Mouse (Mus musculus): ENCODE measurements around the gene Rpl10a. TPM values are rescaled to one million over a fixed set of nuclear protein-coding genes. Genes with fewer than 3 reads are reported as not detected.

Gene Rpl10a
- polyA plus RNA-seq, 1 experiment from 2014 or later, result 365 TPM

DNA sequence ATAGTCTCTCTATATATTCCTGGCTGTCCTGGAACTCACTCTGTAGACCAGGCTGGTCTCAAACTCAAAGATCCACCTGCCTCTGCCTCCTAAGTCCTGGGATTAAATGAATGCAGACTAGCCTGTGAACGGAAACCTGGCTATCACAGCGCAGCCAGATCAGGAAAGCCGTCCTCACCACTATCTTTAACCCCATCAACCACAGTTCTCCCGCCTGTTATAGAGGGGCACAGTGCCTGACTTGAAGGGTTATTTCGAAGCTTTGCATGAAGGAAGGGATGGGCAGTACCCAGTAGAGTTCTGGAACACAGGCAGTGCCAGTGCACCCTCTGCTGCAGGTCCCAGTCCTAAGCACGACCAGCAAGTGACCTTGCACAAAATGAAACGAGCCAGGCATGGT, 36.9 kb upstream of the Rpl10a start:
- H3K27me3 ChIP-seq (ENCODE audit: insufficient read depth, poor library complexity, severe bottlenecking), result no peaks in the 10 kb centered on the region
- 76% methylated on average over 7 of the region's 7 CpGs for WGBS
- DNase-seq (ENCODE audit: low spot score), result no peak
- no peak overlapping the region for H3K27ac ChIP-seq
- peaks cover 19% of the 10 kb centered on the region for H3K36me3 ChIP-seq
- H3K4me1 ChIP-seq, result peaks cover 52% of the 10 kb centered on the region
- H3K9me3 ChIP-seq, result no peaks in the 10 kb centered on the region
- H3K4me3 ChIP-seq, result no peak overlapping the region

- Histone ChIP-seq H3K27ac (no peak overlapping the region), H3K9me3 (no peaks in the 10 kb centered on the region), H3K4me1 (peaks cover 33% of the 10 kb centered on the region), H3K4me3 (no peak overlapping the region), H3K27me3 (ENCODE audit: insufficient read depth, poor library complexity, severe bottlenecking) (no peaks in the 10 kb centered on the region), H3K36me3 (peaks cover 35% of the 10 kb centered on the region)
- no peak for DNase-seq (ENCODE audit: low spot score)
- 65% methylated on average over 4 of the region's 4 CpGs for WGBS
These were observed 34.6 kb upstream of the Rpl10a start for GRCm38 (mm10) chr17:28293716-28294115.

DNA sequence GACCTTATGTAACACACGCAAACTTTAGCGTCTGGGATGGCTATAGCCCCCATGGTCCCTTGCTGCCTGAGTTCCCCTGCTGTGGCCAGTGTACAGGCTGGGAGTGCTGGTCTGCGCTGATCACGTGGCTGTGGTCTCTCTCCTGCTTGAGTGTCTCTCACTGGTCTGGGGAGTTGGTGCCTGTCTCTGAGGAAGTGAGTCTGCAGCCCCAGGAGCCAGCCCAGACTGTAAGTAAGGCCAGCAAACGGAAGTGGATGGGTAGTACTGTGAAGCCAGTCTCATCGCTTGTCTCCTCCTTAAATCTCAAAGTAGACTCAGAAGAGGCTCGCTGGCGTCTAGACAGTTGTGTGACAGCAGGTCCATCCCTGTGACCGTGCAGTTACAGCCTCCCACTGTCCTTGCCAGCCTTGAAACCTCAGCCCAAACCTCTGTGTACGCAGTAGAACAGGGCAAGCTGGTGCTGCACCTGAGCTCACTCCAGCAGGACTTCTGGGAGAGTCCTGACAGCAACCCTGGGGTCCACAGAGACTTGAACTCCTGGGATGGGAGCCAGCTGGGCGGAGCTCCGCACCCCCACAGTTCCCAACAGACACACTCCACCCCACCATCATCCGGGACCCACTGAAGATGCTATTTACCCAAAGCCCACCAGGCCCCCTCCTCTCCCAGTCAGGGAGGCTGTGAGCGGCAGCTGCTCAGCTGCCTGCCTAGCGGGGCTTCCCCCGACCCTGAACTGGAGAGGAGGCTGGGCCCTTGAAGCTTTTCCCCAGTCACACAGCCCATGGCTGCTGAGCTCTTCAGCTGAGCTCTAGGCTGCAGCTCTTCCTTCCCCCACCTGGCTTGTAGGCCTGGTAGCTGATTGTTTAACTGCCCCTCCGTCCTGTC, 33.6 kb upstream of the Rpl10a start:
- Histone ChIP-seq H3K27me3 (ENCODE audit: insufficient read depth, poor library complexity, severe bottlenecking) (no peaks in the 10 kb centered on the region), H3K4me3 (no peak overlapping the region), H3K27ac (peak overlapping the region; percentile 24), H3K4me1 (peaks cover 40% of the 10 kb centered on the region), H3K36me3 (peaks cover 38% of the 10 kb centered on the region), H3K9me3 (no peaks in the 10 kb centered on the region)
- no peak for DNase-seq (ENCODE audit: low spot score)
- WGBS, result 71% methylated on average over 17 of the region's 17 CpGs

- 91% methylated on average over 17 of the region's 17 CpGs for WGBS
- H3K4me1 ChIP-seq, result peaks cover 36% of the 10 kb centered on the region
- 0 out of 2 replicates have a peak overlapping the region, but pooled peaks have one; percentile 47 for H3K27ac ChIP-seq
- no peak for DNase-seq (ENCODE audit: low spot score)
- H3K36me3 ChIP-seq, result peaks cover 30% of the 10 kb centered on the region
- H3K4me3 ChIP-seq, result no peak overlapping the region
- H3K9me3 ChIP-seq, result no peaks in the 10 kb centered on the region
- no peaks in the 10 kb centered on the region for H3K27me3 ChIP-seq (ENCODE audit: insufficient read depth, poor library complexity, severe bottlenecking)
These were observed 29.4 kb upstream of the Rpl10a start for GRCm38 (mm10) chr17:28298888-28299287.

GRCm38 (mm10) chr17:28299669-28300320, 28.5 kb upstream of the Rpl10a start:
- Histone ChIP-seq H3K27me3 (ENCODE audit: insufficient read depth, poor library complexity, severe bottlenecking) (no peaks in the 10 kb centered on the region), H3K27ac (peak overlapping the region; percentile 67), H3K4me1 (peaks cover 36% of the 10 kb centered on the region), H3K36me3 (peaks cover 30% of the 10 kb centered on the region), H3K4me3 (no peak overlapping the region), H3K9me3 (no peaks in the 10 kb centered on the region)
- WGBS, result 42% methylated on average over 11 of the region's 11 CpGs
- DNase-seq (ENCODE audit: low spot score), result no peak

DNA sequence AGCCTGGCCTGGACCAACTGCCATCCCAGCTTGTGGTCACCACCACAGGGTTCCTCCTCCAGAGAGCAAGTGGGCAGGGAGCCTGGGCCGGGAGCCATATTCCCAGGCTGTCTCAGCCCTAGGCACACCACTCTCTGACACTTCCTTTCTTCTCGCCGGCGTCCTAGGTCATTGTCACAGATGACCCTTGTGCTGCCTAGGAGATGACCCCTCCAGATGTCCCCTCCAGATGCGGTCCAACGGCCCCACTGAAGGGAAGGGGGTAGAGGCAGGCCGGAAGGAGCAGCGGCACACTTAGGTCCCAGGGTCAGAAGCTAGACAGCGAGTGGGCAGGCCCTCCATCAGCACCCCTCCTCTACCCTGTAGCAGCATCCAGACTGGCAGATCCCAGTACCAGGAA, 27.9 kb upstream of the Rpl10a start:
- no peaks in the 10 kb centered on the region for H3K27me3 ChIP-seq (ENCODE audit: insufficient read depth, poor library complexity, severe bottlenecking)
- H3K4me3 ChIP-seq, result no peak overlapping the region
- peak overlapping the region; percentile 67 for H3K27ac ChIP-seq
- WGBS, result 56% methylated on average over 9 of the region's 9 CpGs
- peaks cover 32% of the 10 kb centered on the region for H3K4me1 ChIP-seq
- no peak for DNase-seq (ENCODE audit: low spot score)
- no peaks in the 10 kb centered on the region for H3K9me3 ChIP-seq
- peaks cover 30% of the 10 kb centered on the region for H3K36me3 ChIP-seq

GRCm38 (mm10) chr17:28300850-28301249, 27.4 kb upstream of the Rpl10a start:
- WGBS, result 69% methylated on average over 3 of the region's 3 CpGs
- Histone ChIP-seq H3K27ac (peak overlapping the region; percentile 67; the same call in 1 of the 2 replicates), H3K9me3 (no peaks in the 10 kb centered on the region), H3K4me3 (no peak overlapping the region), H3K36me3 (peaks cover 25% of the 10 kb centered on the region), H3K27me3 (ENCODE audit: insufficient read depth, poor library complexity, severe bottlenecking) (no peaks in the 10 kb centered on the region), H3K4me1 (peaks cover 32% of the 10 kb centered on the region)
- no peak for DNase-seq (ENCODE audit: low spot score)

DNA sequence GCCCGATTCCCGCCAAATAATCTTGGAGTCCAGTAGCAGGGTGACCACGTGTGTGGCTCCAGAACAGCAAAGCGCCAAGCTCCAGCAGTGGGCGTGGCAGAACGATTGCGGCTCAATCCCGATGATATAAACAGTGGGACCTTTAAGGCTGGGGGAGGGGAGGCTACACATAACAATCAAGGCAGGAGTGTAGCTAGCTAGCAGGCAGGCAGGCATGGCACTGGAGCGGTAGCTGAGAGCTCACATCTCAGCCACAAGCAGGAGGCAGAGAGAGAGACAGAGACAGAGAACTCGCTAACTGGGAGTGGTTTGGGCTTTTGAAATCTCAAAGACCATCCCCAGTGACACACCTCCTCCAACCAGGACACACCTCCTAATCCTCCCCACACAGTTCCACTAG, 23.1 kb upstream of the Rpl10a start:
- Histone ChIP-seq H3K27me3 (ENCODE audit: insufficient read depth, poor library complexity, severe bottlenecking) (0 out of 2 replicates have a peak, but pooled peaks cover 7% of the 10 kb centered on the region), H3K4me3 (no peak overlapping the region), H3K9me3 (no peaks in the 10 kb centered on the region), H3K4me1 (peaks cover 26% of the 10 kb centered on the region), H3K27ac (no peak overlapping the region), H3K36me3 (0 out of 2 replicates have a peak, but pooled peaks cover 1% of the 10 kb centered on the region)
- 46% methylated on average over 10 of the region's 10 CpGs for WGBS
- no peak for DNase-seq (ENCODE audit: low spot score)

DNA sequence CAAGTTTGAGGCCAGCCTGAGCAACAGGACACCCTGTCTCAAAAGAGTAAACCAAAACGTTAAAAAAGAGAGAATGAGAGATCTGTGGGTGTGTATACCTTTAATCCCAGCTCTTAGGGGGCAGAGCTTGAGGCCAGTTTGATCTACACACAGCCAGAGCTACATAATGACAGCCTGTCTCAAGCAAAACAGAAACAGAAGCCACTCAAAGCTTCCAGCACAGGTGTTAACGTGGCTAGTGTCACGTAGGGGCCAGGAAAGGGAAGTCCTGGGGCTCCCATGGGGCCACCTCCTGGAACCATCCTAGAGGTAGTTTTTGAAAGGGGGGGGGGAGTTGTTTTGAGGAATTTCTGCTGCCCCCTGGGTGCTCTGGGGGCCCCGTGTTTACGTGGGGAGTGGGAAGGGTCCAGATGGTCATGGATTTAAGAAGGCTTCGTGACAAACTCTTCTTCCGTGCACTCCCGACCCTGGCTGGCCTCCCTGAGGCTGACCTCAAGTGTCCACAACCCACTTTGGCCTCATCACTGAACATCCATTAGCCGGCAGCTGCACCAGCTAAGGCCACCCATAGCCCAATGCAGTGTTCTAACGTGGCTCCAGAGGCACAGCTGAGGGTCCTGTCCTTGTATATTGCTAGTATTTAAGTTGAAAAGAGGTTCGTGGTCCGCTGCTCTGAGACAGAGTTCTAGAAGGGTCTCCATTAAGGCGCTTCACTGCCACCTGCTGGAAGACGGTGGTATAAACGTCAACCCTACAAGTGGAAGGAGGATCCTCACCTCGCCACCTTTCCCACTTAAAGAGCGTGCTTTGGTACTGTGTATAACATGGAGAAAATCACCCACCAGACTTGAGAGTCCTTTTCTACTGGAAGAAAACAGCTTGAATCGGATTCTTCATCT, 19.7 kb upstream of the Rpl10a start:
- Histone ChIP-seq H3K36me3 (no peaks in the 10 kb centered on the region), H3K4me1 (peaks cover 23% of the 10 kb centered on the region), H3K27ac (peak overlapping the region; percentile 38; the same call in 1 of the 2 replicates), H3K27me3 (ENCODE audit: insufficient read depth, poor library complexity, severe bottlenecking) (0 out of 2 replicates have a peak, but pooled peaks cover 7% of the 10 kb centered on the region), H3K9me3 (no peaks in the 10 kb centered on the region), H3K4me3 (no peak overlapping the region)
- 18% methylated on average over 18 of the region's 18 CpGs for WGBS
- peak; percentile 92 for DNase-seq (ENCODE audit: low spot score)

GRCm38 (mm10) chr17:28310831-28311230, 17.4 kb upstream of the Rpl10a start:
- H3K27me3 ChIP-seq (ENCODE audit: insufficient read depth, poor library complexity, severe bottlenecking), result 0 out of 2 replicates have a peak, but pooled peaks cover 7% of the 10 kb centered on the region
- no peak overlapping the region for H3K27ac ChIP-seq
- no peaks in the 10 kb centered on the region for H3K9me3 ChIP-seq
- DNase-seq (ENCODE audit: low spot score), result no peak
- H3K36me3 ChIP-seq, result peaks cover 4% of the 10 kb centered on the region
- 79% methylated on average over 3 of the region's 3 CpGs for WGBS
- peaks cover 33% of the 10 kb centered on the region for H3K4me1 ChIP-seq
- H3K4me3 ChIP-seq, result no peak overlapping the region

DNA sequence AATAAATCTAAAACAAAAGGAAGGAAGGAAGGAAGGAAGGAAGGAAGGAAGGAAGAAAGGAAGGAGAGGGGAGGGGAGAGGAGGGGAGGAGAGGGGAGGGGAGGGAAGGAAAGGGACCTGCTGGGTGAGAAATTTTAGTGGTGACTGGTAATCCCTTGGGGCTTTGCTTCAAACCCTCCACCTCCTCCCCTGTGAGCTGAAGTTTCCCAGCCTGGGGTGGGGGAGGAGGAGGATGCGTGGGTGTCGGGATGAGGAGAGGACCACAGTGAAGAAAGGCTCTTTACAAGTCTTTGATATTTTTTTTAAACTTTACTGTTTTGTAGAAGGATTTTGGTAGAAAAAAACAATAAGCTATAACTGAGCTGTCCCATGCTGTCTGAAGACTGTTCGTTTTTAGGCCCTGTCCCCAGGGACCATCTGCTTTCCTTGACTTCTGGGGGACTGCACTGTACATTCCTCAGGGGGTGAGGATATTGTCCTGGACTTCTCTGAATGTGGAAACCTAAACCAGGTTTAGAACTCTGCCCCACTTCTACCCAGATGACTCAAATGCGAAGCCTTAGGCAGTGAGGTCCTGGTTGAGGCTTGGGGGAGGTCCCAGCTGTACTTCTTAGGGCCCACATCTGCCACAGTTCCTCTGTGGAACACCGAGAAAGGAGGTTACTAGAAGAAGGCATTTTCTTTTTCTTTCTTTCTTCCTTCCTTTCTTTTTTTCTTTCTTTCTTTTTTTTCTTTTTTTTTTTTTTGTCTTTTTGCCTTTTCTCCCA, 16.7 kb upstream of the Rpl10a start:
- DNase-seq (ENCODE audit: low spot score), result no peak
- Histone ChIP-seq H3K4me3 (no peak overlapping the region), H3K27me3 (ENCODE audit: insufficient read depth, poor library complexity, severe bottlenecking) (0 out of 2 replicates have a peak, but pooled peaks cover 7% of the 10 kb centered on the region), H3K4me1 (peaks cover 40% of the 10 kb centered on the region), H3K9me3 (no peaks in the 10 kb centered on the region), H3K36me3 (peaks cover 11% of the 10 kb centered on the region), H3K27ac (no peak overlapping the region)
- WGBS, result 70% methylated on average over 5 of the region's 5 CpGs

All from heart, embryonic 10.5 days (tissue).